Mouse (Mus musculus): ENCODE results near the gene Tomm70a.

Gene Tomm70a

GRCm38 (mm10) chr16:57191214-57191613 lies 69.7 kb downstream of the Tomm70a start:
- no peak for DNase-seq (ENCODE audit: low spot score)

GRCm38 (mm10) chr16:57196590-57196989 lies 75.1 kb downstream of the Tomm70a start:
- DNase-seq (ENCODE audit: low spot score), result no peak

GRCm38 (mm10) chr16:57197281-57197680 lies 75.8 kb downstream of the Tomm70a start:
- DNase-seq (ENCODE audit: low spot score), result no peak
